ENCODE assay signal across 19 mouse cellular contexts in the genomic region with DNA sequence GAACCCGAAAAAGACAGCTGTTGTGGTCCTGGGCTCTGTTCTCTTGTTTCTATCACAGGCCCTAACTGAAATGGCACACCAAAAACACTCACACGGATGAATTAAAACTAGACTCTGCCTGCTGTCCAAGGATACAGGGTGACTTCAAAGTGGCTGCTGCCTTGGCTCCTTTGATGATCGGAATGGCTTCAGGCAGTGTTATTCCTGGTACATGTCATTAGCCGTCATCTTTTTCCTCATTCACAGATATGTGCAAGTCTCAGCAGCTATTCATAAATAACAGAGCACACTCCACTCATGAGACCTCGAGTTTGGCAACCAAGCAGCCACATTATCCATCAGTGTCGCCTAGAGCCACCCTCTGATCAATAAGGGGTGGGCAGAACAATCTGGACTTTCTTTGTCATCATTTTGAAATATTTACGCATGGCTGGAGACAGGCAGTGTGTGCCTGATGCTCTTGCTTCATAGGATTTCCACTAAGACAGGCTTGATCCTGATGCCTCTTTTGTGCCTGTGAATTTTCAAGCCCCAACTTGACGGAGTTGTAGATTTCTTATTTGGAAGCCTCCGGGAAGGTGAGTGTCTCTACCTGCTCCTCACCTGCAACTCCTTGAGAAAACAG.
DNase-seq lines count a peak whose midpoint lies in the region; ATAC-seq and TF ChIP-seq lines count a peak whose summit lies in the region.
"Had no signal": no experiment of that assay in that cellular context is flagged by ENCODE, and none has a peak within 500 bp of the region (broad histone marks: within the 10 kb centered on the region; RNA-seq: fewer than 3 reads in every experiment).

No protein-coding gene starts in this region.

- H3K36me3 ChIP-seq in midbrain, embryonic 13.5 days, result no peaks in the 10 kb centered on the region
- H3K36me3 ChIP-seq in midbrain, embryonic 10.5 days, result no peaks in the 10 kb centered on the region
- H3K36me3 ChIP-seq in midbrain, embryonic 15.5 days (replicated peaks), result no peaks in the 10 kb centered on the region
- H3K36me3 ChIP-seq in lung, postnatal 0 days (ENCODE audit: insufficient read depth, low read length), result no peaks in the 10 kb centered on the region
- H3K36me3 ChIP-seq: forebrain, embryonic 15.5 days; G1E; heart, embryonic 12.5 days had no signal

- TF ChIP-seq EP300 in lung, postnatal 0 days (IDR thresholded peaks at IDR 0.05), result no peak

- peak; percentile 25 for DNase-seq in embryo, embryonic 10.5 days (ENCODE audit: low spot score)
- DNase-seq in embryo, embryonic 11 days, result no peak
- no peak for DNase-seq in midbrain, embryonic 10.5 days (ENCODE audit: low spot score)
- DNase-seq in layer of hippocampus, adult 11-12 months (ENCODE audit: low spot score), result no peak
- no peak for DNase-seq in lung, postnatal 0 days (ENCODE audit: low spot score)
- no peak for DNase-seq in left cerebral cortex, adult 9 months (ENCODE audit: low spot score in 2 of 2)
- DNase-seq: cerebellum, adult 2 months; gastrocnemius, postnatal 36 days; heart, postnatal 14 days; kidney, adult 11 months; left cerebral cortex, postnatal 4 days; liver; lung, postnatal 10 days; thymus, postnatal 36 days had no signal

- H3K4me2 ChIP-seq in midbrain, embryonic 13.5 days (replicated peaks), result no peak overlapping the region
- no peak overlapping the region for H3K4me2 ChIP-seq in midbrain, embryonic 15.5 days
- no peak overlapping the region for H3K4me2 ChIP-seq in lung, postnatal 0 days (replicated peaks; ENCODE audit: low read depth, low read length)
- H3K4me2 ChIP-seq: forebrain, embryonic 15.5 days; heart, embryonic 12.5 days had no signal

- peak; percentile 53 for ATAC-seq in midbrain, embryonic 13.5 days
- ATAC-seq in midbrain, embryonic 15.5 days (replicated peaks), result no peak
- ATAC-seq in lung, postnatal 0 days, result no peak
- ATAC-seq: forebrain, embryonic 15.5 days had no signal

- H3K9ac ChIP-seq in midbrain, embryonic 13.5 days (replicated peaks), result no peak overlapping the region
- H3K9ac ChIP-seq in midbrain, embryonic 15.5 days, result no peak overlapping the region
- no peak overlapping the region for H3K9ac ChIP-seq in lung, postnatal 0 days (replicated peaks; ENCODE audit: low read depth)
- H3K9ac ChIP-seq: forebrain, embryonic 15.5 days; heart, embryonic 12.5 days had no signal

- no peak overlapping the region for H3K4me3 ChIP-seq in midbrain, embryonic 13.5 days (replicated peaks)
- no peak overlapping the region for H3K4me3 ChIP-seq in midbrain, embryonic 10.5 days
- no peak overlapping the region for H3K4me3 ChIP-seq in midbrain, embryonic 15.5 days
- H3K4me3 ChIP-seq in lung, postnatal 0 days (ENCODE audit: low read depth, low read length), result no peak overlapping the region
- H3K4me3 ChIP-seq: forebrain, embryonic 15.5 days; heart, embryonic 12.5 days had no signal

- H3K4me1 ChIP-seq in midbrain, embryonic 13.5 days (replicated peaks), result peaks cover 20% of the 10 kb centered on the region
- peaks cover 9% of the 10 kb centered on the region; the same call in 1 of the 2 replicates for H3K4me1 ChIP-seq in midbrain, embryonic 10.5 days
- H3K4me1 ChIP-seq in midbrain, embryonic 15.5 days, result peaks cover 7% of the 10 kb centered on the region
- no peaks in the 10 kb centered on the region for H3K4me1 ChIP-seq in lung, postnatal 0 days (ENCODE audit: insufficient read depth, low read depth, low read length)

- H3K27ac ChIP-seq in midbrain, embryonic 13.5 days, result no peak overlapping the region
- H3K27ac ChIP-seq in midbrain, embryonic 10.5 days (replicated peaks), result no peak overlapping the region
- 0 out of 2 replicates have a peak overlapping the region, but pooled peaks have one; percentile 6 for H3K27ac ChIP-seq in midbrain, embryonic 15.5 days
- H3K27ac ChIP-seq in lung, postnatal 0 days (ENCODE audit: low read length), result no peak overlapping the region
- H3K27ac ChIP-seq: forebrain, embryonic 15.5 days had no signal

- no peaks in the 10 kb centered on the region for H3K9me3 ChIP-seq in midbrain, embryonic 13.5 days
- H3K9me3 ChIP-seq in midbrain, embryonic 10.5 days (replicated peaks), result no peaks in the 10 kb centered on the region
- H3K9me3 ChIP-seq in midbrain, embryonic 15.5 days, result no peaks in the 10 kb centered on the region
- no peaks in the 10 kb centered on the region for H3K9me3 ChIP-seq in lung, postnatal 0 days (ENCODE audit: low read length)
- H3K9me3 ChIP-seq: forebrain, embryonic 15.5 days; heart, embryonic 12.5 days had no signal

- no peaks in the 10 kb centered on the region for H3K27me3 ChIP-seq in midbrain, embryonic 13.5 days
- no peaks in the 10 kb centered on the region for H3K27me3 ChIP-seq in midbrain, embryonic 10.5 days (ENCODE audit: low read depth, poor library complexity, severe bottlenecking)
- H3K27me3 ChIP-seq in midbrain, embryonic 15.5 days (replicated peaks), result no peaks in the 10 kb centered on the region
- H3K27me3 ChIP-seq in lung, postnatal 0 days (replicated peaks; ENCODE audit: insufficient read depth, low read length), result no peaks in the 10 kb centered on the region
- H3K27me3 ChIP-seq: forebrain, embryonic 15.5 days; heart, embryonic 12.5 days had no signal

- WGBS in midbrain, embryonic 13.5 days, result 61% methylated on average over 9 of the region's 9 CpGs
- 78% methylated on average over 9 of the region's 9 CpGs for WGBS in midbrain, embryonic 10.5 days
- 46% methylated on average over 9 of the region's 9 CpGs for WGBS in midbrain, embryonic 15.5 days
- 56% methylated on average over 9 of the region's 9 CpGs for WGBS in lung, postnatal 0 days

- no peak for TF ChIP-seq CTCF in lung, postnatal 0 days (IDR thresholded peaks at IDR 0.05)
